Mouse (Mus musculus): ENCODE results near the gene Gm20441. TPM values are rescaled to one million over a fixed set of nuclear protein-coding genes. Genes with fewer than 3 reads are reported as not detected.

Gene Gm20441
- polyA plus RNA-seq (2012; rRNA removed; ENCODE audit: low replicate concordance), result 0.80 TPM in 1 of 2 replicates, not detected in the other

DNA sequence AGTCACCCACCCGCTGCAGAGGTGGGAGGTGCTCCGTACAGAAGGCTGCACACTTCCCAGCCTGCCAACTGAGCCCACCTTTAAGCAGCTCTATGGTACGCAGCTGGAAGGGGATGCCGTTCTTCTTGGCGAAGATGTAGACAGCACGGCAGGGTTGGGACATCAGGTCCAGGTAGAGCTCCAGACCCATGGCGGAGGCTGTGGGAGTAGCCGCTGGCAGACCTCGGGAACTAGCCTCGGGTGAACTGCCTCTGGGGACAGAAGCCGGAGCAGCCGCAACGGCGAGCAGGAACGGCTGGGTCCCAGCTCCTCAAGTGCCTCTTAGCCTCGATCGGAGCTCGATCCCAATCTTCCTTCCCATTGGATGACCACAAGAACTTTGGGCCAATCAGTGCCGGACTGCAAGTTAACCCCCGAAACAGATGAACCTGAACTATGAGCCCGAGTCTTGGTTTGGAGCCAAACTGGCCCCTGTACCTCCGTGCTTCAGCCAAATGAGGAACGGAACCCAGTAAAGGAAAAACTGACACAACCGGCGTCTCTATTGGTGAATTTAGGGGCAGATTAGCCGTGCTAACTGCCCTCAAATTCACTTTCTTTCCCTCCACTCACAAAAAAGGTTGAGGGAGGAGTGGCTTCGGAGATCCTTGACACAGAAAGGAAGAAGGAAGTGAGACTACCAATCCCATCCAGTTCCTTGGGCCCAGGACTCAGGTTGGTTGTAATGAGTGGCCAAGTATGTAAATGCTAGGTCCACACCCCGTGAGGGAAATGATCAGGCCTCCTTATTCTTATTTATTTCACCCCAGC lies at the start of gene Gm20441, which contains the start of gene Gstt3:
TSS of gene Gm20441 (minus strand) at position 186 of the 810 bp plus-strand sequence.
TSS of gene Gstt3 (minus strand) at position 646 of the 810 bp plus-strand sequence.

DNA sequence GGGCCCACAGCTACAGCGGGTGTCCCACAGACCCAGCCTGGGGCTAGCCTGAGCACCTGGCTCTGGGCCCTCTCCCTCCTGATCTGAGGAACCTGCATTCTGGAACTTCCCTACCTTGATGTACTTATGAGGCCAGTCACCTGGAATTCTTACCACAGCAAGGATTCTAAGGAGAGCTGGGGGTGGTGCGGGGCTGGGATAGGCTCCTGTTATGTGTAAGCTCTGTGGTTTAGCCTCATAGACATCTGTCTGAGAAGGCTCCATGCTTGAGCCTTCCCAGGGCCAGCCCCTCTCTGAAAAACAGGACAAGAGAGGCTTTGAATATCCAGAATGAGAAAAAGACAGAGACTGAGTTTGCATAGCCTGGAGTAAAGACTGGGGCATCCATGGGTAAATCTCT lies 41.7 kb upstream of the Gm20441 start, which contains the start of gene Gstt4:
TSS of gene Gstt4 (minus strand) at position 101 of the 400 bp plus-strand sequence.

DNA sequence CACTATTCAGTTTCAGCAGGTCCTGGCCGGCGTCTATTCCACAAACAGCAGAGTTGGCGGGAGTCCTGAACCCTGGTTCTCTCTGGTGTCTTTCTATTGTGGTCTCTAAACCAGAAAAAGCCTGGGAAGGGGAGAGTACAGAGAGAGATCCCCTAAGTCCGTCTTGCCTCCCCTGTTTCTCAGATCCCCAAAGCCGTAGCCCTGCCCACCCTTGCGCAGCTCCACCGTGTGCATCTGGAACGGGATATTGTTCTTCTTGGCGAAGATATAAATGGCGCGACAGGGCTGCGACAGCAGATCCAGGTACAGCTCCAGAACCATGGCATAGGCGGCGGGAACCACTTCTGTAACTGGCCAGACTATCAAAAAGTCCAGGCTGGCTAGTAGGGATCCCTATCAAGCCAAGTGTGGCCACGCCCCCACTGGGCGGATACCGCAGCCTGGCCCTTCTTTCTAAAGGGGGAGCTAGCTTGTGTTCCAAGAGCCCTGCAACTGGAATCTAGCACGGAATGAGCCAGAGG lies 17.5 kb upstream of the Gm20441 start, which contains the start of gene Gstt1:
TSS of gene Gstt1 (minus strand) at position 409 of the 521 bp plus-strand sequence.

DNA sequence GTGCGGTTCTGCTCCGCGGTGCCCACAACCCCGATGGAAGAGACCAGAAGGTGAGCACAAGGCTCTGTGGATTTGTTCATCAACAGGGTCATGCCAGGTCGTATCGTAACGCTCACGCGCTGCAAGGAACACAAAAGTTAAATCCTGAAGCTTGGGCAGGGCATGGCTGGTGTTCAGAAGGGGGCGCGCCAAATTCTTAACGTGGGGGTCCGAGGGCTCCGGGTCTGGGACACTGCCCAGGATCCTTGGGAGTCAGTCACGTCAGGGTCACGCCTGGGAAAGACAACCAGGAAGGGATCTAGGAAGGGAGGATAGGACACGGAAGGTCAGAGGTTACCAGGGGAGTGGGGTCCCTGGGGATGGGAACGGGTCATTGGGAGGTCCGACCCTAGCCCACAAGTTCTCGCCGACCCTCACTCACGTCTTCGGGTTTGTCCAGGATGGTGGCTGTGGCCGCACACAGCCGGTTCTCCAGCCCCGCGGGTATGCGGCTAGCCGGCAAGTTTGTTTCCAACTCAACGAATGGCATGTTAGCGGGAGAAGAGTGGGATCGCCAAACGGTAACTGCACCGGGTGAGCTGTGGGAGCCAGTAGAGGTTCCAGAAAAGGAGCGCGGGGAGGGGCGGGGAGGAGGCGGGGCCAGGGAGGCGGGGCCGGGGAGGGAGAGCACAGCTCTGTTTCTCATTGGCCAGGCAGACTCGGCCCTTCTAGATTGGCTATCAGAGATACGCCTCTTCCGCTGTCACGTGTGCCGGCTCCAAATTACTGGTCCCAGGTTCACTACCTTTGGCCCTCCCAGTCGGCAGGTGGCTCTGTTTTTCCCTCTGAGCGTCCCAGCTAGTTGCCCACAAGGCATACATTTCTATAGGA lies 7.7 kb downstream of the Gm20441 start, which contains the start of gene Ddt:
TSS of gene Ddt (minus strand) at position 620 of the 870 bp plus-strand sequence.

DNA sequence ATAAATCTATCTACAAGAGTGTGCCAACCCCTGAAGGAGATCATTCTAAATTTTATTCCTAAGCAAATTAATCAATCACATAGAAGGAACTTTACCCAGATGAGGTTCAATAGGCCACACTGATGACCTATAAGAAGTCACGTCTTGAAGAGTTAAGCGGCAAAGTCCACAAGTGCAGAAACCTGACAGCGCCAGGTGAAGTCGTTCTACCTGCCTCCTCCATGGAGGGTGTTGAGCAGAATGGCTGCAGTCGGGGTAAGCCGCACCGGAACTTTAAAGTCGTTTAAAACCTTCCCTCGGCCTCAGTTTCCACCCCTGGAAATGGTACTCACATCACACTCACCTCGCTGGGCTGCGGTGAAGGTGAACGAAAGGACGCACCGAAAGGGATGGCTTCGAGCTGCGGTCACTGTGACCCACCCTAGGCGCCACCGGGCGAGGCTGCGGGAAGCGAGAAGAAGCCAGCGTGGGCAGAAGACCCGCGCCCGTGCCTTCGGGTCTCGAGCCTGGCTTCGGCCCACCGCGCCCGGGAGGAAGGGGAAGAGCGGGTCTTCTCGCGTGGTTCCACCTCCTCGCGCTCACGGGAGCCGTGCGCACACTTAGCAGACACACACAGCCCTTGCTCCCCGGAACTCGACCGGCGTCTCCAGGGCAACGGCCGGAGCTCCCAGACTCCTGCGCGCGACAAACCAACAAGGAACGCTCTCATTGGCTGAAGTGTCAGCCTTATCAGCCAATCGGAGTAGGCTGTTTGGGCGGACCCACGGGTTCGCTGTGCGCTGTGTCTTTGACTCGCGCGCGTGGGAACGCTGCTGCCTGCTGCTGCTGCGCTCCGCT lies 16.9 kb downstream of the Gm20441 start, which contains the start of gene Cabin1:
TSS of gene Cabin1 (minus strand) at position 660 of the 837 bp plus-strand sequence.

Other genes starting within 250 kb of the Gm20441 start
- gene Lrrc75b, start 220.6 kb downstream of the Gm20441 start, polyA plus RNA-seq (2012; rRNA removed; ENCODE audit: low replicate concordance), result 5.1 and 7.0 TPM in 2 replicates
- 21.5 and 25.4 TPM in 2 replicates for gene Ggt1, start 219.3 kb downstream of the Gm20441 start, polyA plus RNA-seq (2012; rRNA removed; ENCODE audit: low replicate concordance)
- gene Ggt5, start 191.6 kb downstream of the Gm20441 start, polyA plus RNA-seq (2012; rRNA removed; ENCODE audit: low replicate concordance), result 110 and 156 TPM in 2 replicates
- gene Susd2, start 136.9 kb downstream of the Gm20441 start, polyA plus RNA-seq (2012; rRNA removed; ENCODE audit: low replicate concordance), result 20.4 and 23.4 TPM in 2 replicates
- 44.9 and 71.1 TPM in 2 replicates for gene Cabin1, start 16.6 kb downstream of the Gm20441 start, polyA plus RNA-seq (2012; rRNA removed; ENCODE audit: low replicate concordance)
- gene Ddt, start 7.5 kb downstream of the Gm20441 start, polyA plus RNA-seq (2012; rRNA removed; ENCODE audit: low replicate concordance), result 124 and 130 TPM in 2 replicates
- 29.5 and 31.8 TPM in 2 replicates for gene Gstt3, start 460 bp upstream of the Gm20441 start, polyA plus RNA-seq (2012; rRNA removed; ENCODE audit: low replicate concordance)
- 102 and 142 TPM in 2 replicates for gene Gstt1, start 17.6 kb upstream of the Gm20441 start, polyA plus RNA-seq (2012; rRNA removed; ENCODE audit: low replicate concordance)
- 0.13 TPM in 1 of 2 replicates, not detected in the other for gene Gstt4, start 41.6 kb upstream of the Gm20441 start, polyA plus RNA-seq (2012; rRNA removed; ENCODE audit: low replicate concordance)
- gene Gstt2, start 56.5 kb upstream of the Gm20441 start, polyA plus RNA-seq (2012; rRNA removed; ENCODE audit: low replicate concordance), result 154 and 183 TPM in 2 replicates
- 840 and 1,446 TPM in 2 replicates for gene Mif, start 79.3 kb upstream of the Gm20441 start, polyA plus RNA-seq (2012; rRNA removed; ENCODE audit: low replicate concordance)
- gene Derl3, start 112.5 kb upstream of the Gm20441 start, polyA plus RNA-seq (2012; rRNA removed; ENCODE audit: low replicate concordance), result 3.8 and 13.0 TPM in 2 replicates
- 38.7 and 48.1 TPM in 2 replicates for gene Smarcb1, start 140.7 kb upstream of the Gm20441 start, polyA plus RNA-seq (2012; rRNA removed; ENCODE audit: low replicate concordance)
- gene Chchd10, start 152.2 kb upstream of the Gm20441 start, polyA plus RNA-seq (2012; rRNA removed; ENCODE audit: low replicate concordance), result 802 and 1,034 TPM in 2 replicates
- 32.1 and 37.9 TPM in 2 replicates for gene Mmp11, start 155.5 kb upstream of the Gm20441 start, polyA plus RNA-seq (2012; rRNA removed; ENCODE audit: low replicate concordance)
- gene Gm867, start 159.7 kb upstream of the Gm20441 start, polyA plus RNA-seq (2012; rRNA removed; ENCODE audit: low replicate concordance), result 0.37 TPM in 1 of 2 replicates, not detected in the other
- gene Vpreb3, start 162.1 kb upstream of the Gm20441 start, polyA plus RNA-seq (2012; rRNA removed; ENCODE audit: low replicate concordance), result 42.7 and 65.7 TPM in 2 replicates
- 0.27 and 0.53 TPM in 2 replicates for gene Gm5134, start 173.6 kb upstream of the Gm20441 start, polyA plus RNA-seq (2012; rRNA removed; ENCODE audit: low replicate concordance)